Mouse (Mus musculus) kidney, postnatal 0 days (tissue): Measurements from ENCODE around the gene Megf8. TPM values are rescaled to one million over a fixed set of nuclear protein-coding genes. Genes with fewer than 3 reads are reported as not detected.

ENCODE experiments used
- ATAC-seq: fragments of 200-750 bp; cut with Nextera tagmentation; replicated peaks from 2 replicates; pipeline ENCODE4 v1.8.0; 2017; ENCODE audit warnings: low read depth, moderate number of reproducible peaks, moderate TSS enrichment, moderate library complexity; ENCODE audit not compliant: low FRiP score
- DNase-seq: peaks from one replicate; pipeline ENCODE4 v3.0.0-alpha.2; 2016; ENCODE audit warnings: low spot score
- H3K27ac ChIP-seq: fragments of 300-500 bp; sonication (generic); 2 replicates; pipeline ENCODE4 v1.5.1; 2014; ENCODE audit warnings: mild to moderate bottlenecking
- H3K27me3 ChIP-seq: fragments of 300-500 bp; sonication (generic); 2 replicates; pipeline ENCODE4 v1.6.1; 2014; ENCODE audit warnings: low read length, mixed read lengths; ENCODE audit not compliant: insufficient read depth
- H3K36me3 ChIP-seq: fragments of 300-500 bp; sonication (generic); 2 replicates; pipeline ENCODE4 v1.6.1; 2014; ENCODE audit warnings: low read length, mixed read lengths; ENCODE audit not compliant: insufficient read depth
- H3K4me1 ChIP-seq: fragments of 300-500 bp; sonication (generic); replicated peaks from 2 replicates; pipeline ENCODE4 v1.6.1; 2014; ENCODE audit warnings: antibody characterized with exemption, low read length, mixed read lengths; ENCODE audit not compliant: insufficient read depth
- H3K4me2 ChIP-seq: fragments of 300-500 bp; sonication (generic); 2 replicates; pipeline ENCODE4 v1.6.1; 2014; ENCODE audit warnings: mild to moderate bottlenecking, low read length, moderate library complexity, mixed read lengths
- H3K4me3 ChIP-seq: fragments of 300-500 bp; sonication (generic); replicated peaks from 2 replicates; pipeline ENCODE4 v1.5.1; 2014; ENCODE audit warnings: low read depth, low read length
- H3K9ac ChIP-seq: fragments of 300-500 bp; sonication (generic); 2 replicates; pipeline ENCODE4 v1.6.1; 2014; ENCODE audit warnings: low read depth, low read length
- H3K9me3 ChIP-seq: fragments of 300-500 bp; sonication (generic); replicated peaks from 2 replicates; pipeline ENCODE4 v1.6.1; 2016; ENCODE audit warnings: low read length, inconsistent platforms, mixed read lengths
- CTCF ChIP-seq: IDR thresholded peaks from 2 replicates; pipeline ENCODE4 v1.5.1; 2016; ENCODE audit warnings: antibody characterized with exemption, low read depth, mild to moderate bottlenecking, moderate library complexity
- WGBS: fragments of 180-500 bp; shearing (Covaris S2); extraction: QIAGEN DNeasy Blood & Tissue Kit; methylation state at CpG from one replicate; pipeline ENCODE4 v1.1.7; 2014; 5-methylcytosine and 5-hydroxymethylcytosine counted together
- polyA plus RNA-seq: library from polyadenylated mRNA; unstranded; fragments of >200 nt; fragmentation: Nextera tagmentation; extraction: Ambion mirVana; gene quantifications from 2 replicates; pipeline ENCODE4 v1.2.1, GENCODE M21; 2015

Megf8 gene
- polyA plus RNA-seq, 1 experiment from 2014 or later: 8.1 TPM

- Histone ChIP-seq H3K27me3 (no peaks in the 10 kb centered on the region), H3K9ac (no peak overlapping the region), H3K4me3 (no peak overlapping the region), H3K4me2 (no peak overlapping the region), H3K9me3 (no peaks in the 10 kb centered on the region), H3K36me3 (peaks cover 26% of the 10 kb centered on the region), H3K27ac (no peak overlapping the region), H3K4me1 (peaks cover 7% of the 10 kb centered on the region; the same call in 1 of the 2 replicates)
- TF ChIP-seq CTCF: no peak
- 92% methylated on average over 18 of the region's 18 CpGs for WGBS
- ATAC-seq: no peak
- DNase-seq: no peak
Measured at GRCm38 (mm10) chr7:25387811-25388440, 71.0 kb downstream of the Megf8 start.

GRCm38 (mm10) chr7:25388916-25389315, 72.0 kb downstream of the Megf8 start:
- DNase-seq (no peak), ATAC-seq (no peak)
- no peak overlapping the region for H3K4me3 ChIP-seq
- no peak overlapping the region for H3K9ac ChIP-seq
- no peak overlapping the region for H3K27ac ChIP-seq
- H3K4me1 ChIP-seq: peaks cover 7% of the 10 kb centered on the region; the same call in 1 of the 2 replicates
- TF ChIP-seq CTCF: no peak
- peaks cover 26% of the 10 kb centered on the region for H3K36me3 ChIP-seq
- no peaks in the 10 kb centered on the region for H3K9me3 ChIP-seq
- no peaks in the 10 kb centered on the region for H3K27me3 ChIP-seq
- no peak overlapping the region for H3K4me2 ChIP-seq
- 87% methylated on average over 7 of the region's 7 CpGs for WGBS

- H3K9ac ChIP-seq: peak overlapping the region; percentile 35; the same call in 1 of the 2 replicates
- peaks cover 16% of the 10 kb centered on the region; the same call in 1 of the 2 replicates for H3K36me3 ChIP-seq
- no peak overlapping the region for H3K4me2 ChIP-seq
- DNase-seq: no peak
- H3K27me3 ChIP-seq: no peaks in the 10 kb centered on the region
- no peak overlapping the region for H3K4me3 ChIP-seq
- peaks cover 13% of the 10 kb centered on the region for H3K4me1 ChIP-seq
- 53% methylated on average over 8 of the region's 8 CpGs for WGBS
- TF ChIP-seq CTCF: no peak
- no peaks in the 10 kb centered on the region for H3K9me3 ChIP-seq
- peak overlapping the region; percentile 25; the same call in 1 of the 2 replicates for H3K27ac ChIP-seq
- ATAC-seq: 0 out of 2 replicates have a peak, but pooled peaks have one; percentile 33
Measured at GRCm38 (mm10) chr7:25390054-25390770, 73.2 kb downstream of the Megf8 start.

- H3K4me3 ChIP-seq: no peak overlapping the region
- H3K4me1 ChIP-seq: peaks cover 13% of the 10 kb centered on the region
- H3K27me3 ChIP-seq: no peaks in the 10 kb centered on the region
- no peak overlapping the region for H3K4me2 ChIP-seq
- H3K9ac ChIP-seq: no peak overlapping the region
- H3K9me3 ChIP-seq: no peaks in the 10 kb centered on the region
- no peak overlapping the region for H3K27ac ChIP-seq
- DNase-seq (no peak), ATAC-seq (no peak)
- TF ChIP-seq CTCF: no peak
- 57% methylated on average over 2 of the region's 2 CpGs for WGBS
- H3K36me3 ChIP-seq: peaks cover 14% of the 10 kb centered on the region; the same call in 1 of the 2 replicates
Measured at GRCm38 (mm10) chr7:25390986-25391385, 74.0 kb downstream of the Megf8 start.

- Histone ChIP-seq H3K4me2 (no peak overlapping the region), H3K9me3 (no peaks in the 10 kb centered on the region), H3K36me3 (peaks cover 10% of the 10 kb centered on the region; the same call in 1 of the 2 replicates), H3K27ac (no peak overlapping the region), H3K4me1 (peaks cover 18% of the 10 kb centered on the region), H3K4me3 (no peak overlapping the region), H3K9ac (no peak overlapping the region), H3K27me3 (no peaks in the 10 kb centered on the region)
- no peak for TF ChIP-seq CTCF
- WGBS: 87% methylated on average over 2 of the region's 2 CpGs
- no peak for DNase-seq
- no peak for ATAC-seq
Measured at GRCm38 (mm10) chr7:25391856-25392453, 75.0 kb downstream of the Megf8 start.

GRCm38 (mm10) chr7:25392851-25393250, 75.9 kb downstream of the Megf8 start:
- Histone ChIP-seq H3K27ac (no peak overlapping the region), H3K4me1 (peaks cover 18% of the 10 kb centered on the region), H3K9me3 (no peaks in the 10 kb centered on the region), H3K36me3 (0 out of 2 replicates have a peak, but pooled peaks cover 1% of the 10 kb centered on the region), H3K4me3 (no peak overlapping the region), H3K9ac (no peak overlapping the region), H3K27me3 (no peaks in the 10 kb centered on the region), H3K4me2 (no peak overlapping the region)
- 56% methylated on average over 7 of the region's 7 CpGs for WGBS
- no peak for TF ChIP-seq CTCF
- ATAC-seq (no peak), DNase-seq (no peak)
